Comparison of ENCODE assay signal across 16 mouse cellular contexts in genomic region chr6:52215070-52215469, GRCm38 (mm10). TPM values are rescaled to one million over a fixed set of nuclear protein-coding genes. Genes with fewer than 3 reads are reported as not detected.
DNase-seq lines count a peak whose midpoint lies in the region; ATAC-seq and TF ChIP-seq lines count a peak whose summit lies in the region.
"Had no signal": no experiment of that assay in that cellular context is flagged by ENCODE, and none has a peak within 500 bp of the region (broad histone marks: within the 10 kb centered on the region; RNA-seq: fewer than 3 reads in every experiment).

No protein-coding gene starts in this region.

- H3K4me2 ChIP-seq in hindbrain, embryonic 13.5 days = peak overlapping the region; percentile 34; the same call in 1 of the 2 replicates
- H3K4me2 ChIP-seq in hindbrain, postnatal 0 days (ENCODE audit: low read depth, low read length) = no peak overlapping the region
- peak overlapping the region; percentile 99 for H3K4me2 ChIP-seq in neural tube, embryonic 14.5 days (ENCODE audit: low read depth, low read length)

- no peaks in the 10 kb centered on the region for H3K36me3 ChIP-seq in hindbrain, embryonic 13.5 days
- no peaks in the 10 kb centered on the region for H3K36me3 ChIP-seq in hindbrain, postnatal 0 days (ENCODE audit: insufficient read depth, low read length)
- H3K36me3 ChIP-seq in kidney, adult 2 months (ENCODE audit: control insufficient read depth, insufficient read depth, low read length) = no peaks in the 10 kb centered on the region
- 0 out of 2 replicates have a peak, but pooled peaks cover 4% of the 10 kb centered on the region for H3K36me3 ChIP-seq in limb, embryonic 10.5 days
- H3K36me3 ChIP-seq in neural tube, embryonic 14.5 days (ENCODE audit: control insufficient read depth, insufficient read depth, low read length) = no peaks in the 10 kb centered on the region

- no peak overlapping the region for H3K9ac ChIP-seq in hindbrain, embryonic 13.5 days
- no peak overlapping the region for H3K9ac ChIP-seq in hindbrain, postnatal 0 days (replicated peaks; ENCODE audit: low read length)
- H3K9ac ChIP-seq in neural tube, embryonic 14.5 days (replicated peaks; ENCODE audit: low read depth, low read length) = peak overlapping the region; percentile 98
- H3K9ac ChIP-seq: liver, embryonic 14.5 days had no signal

- no peak for DNase-seq in hindbrain, postnatal 0 days (ENCODE audit: low spot score)
- peak; percentile 24 for DNase-seq in kidney, adult 2 months
- DNase-seq in limb, embryonic 10.5 days (ENCODE audit: low spot score) = peak; percentile 53
- no peak for DNase-seq in layer of hippocampus, adult 11-12 months (ENCODE audit: low spot score)
- no peak for DNase-seq in heart, adult 8-10 months (ENCODE audit: low spot score)
- DNase-seq in ovary, adult 18-20 months (ENCODE audit: low spot score) = no peak
- DNase-seq: adrenal gland, postnatal 14 days; heart, adult 18-20 months; heart, postnatal 36 days; lung, postnatal 14 days had no signal

- H3K27ac ChIP-seq in hindbrain, embryonic 13.5 days = no peak overlapping the region
- H3K27ac ChIP-seq in hindbrain, postnatal 0 days = no peak overlapping the region
- H3K27ac ChIP-seq in kidney, adult 2 months (ENCODE audit: insufficient read depth, low read depth, low read length) = peak overlapping the region; percentile 29; the same call in 1 of the 2 replicates
- H3K27ac ChIP-seq in limb, embryonic 10.5 days = peak overlapping the region; percentile 99
- peak overlapping the region; percentile 99 for H3K27ac ChIP-seq in neural tube, embryonic 14.5 days (ENCODE audit: low read depth, low read length)
- H3K27ac ChIP-seq: liver, embryonic 14.5 days had no signal

- H3K4me1 ChIP-seq in hindbrain, embryonic 13.5 days (replicated peaks) = peaks cover 32% of the 10 kb centered on the region
- H3K4me1 ChIP-seq in hindbrain, postnatal 0 days (ENCODE audit: insufficient read depth, low read length) = no peaks in the 10 kb centered on the region
- H3K4me1 ChIP-seq in kidney, adult 2 months (ENCODE audit: control insufficient read depth, insufficient read depth, low read length) = 0 out of 2 replicates have a peak, but pooled peaks cover 14% of the 10 kb centered on the region
- H3K4me1 ChIP-seq in limb, embryonic 10.5 days = peaks cover 85% of the 10 kb centered on the region
- peaks cover 36% of the 10 kb centered on the region for H3K4me1 ChIP-seq in neural tube, embryonic 14.5 days (ENCODE audit: control insufficient read depth, insufficient read depth, low read length)

- WGBS in hindbrain, embryonic 13.5 days = 14% methylated on average over 3 of the region's 3 CpGs
- 16% methylated on average over 3 of the region's 3 CpGs for WGBS in hindbrain, postnatal 0 days
- WGBS in kidney, adult 2 months = 66% methylated on average over 3 of the region's 3 CpGs
- 23% methylated on average over 3 of the region's 3 CpGs for WGBS in limb, embryonic 10.5 days
- 6% methylated on average over 3 of the region's 3 CpGs for WGBS in neural tube, embryonic 14.5 days

- no peak for ATAC-seq in hindbrain, embryonic 13.5 days (ENCODE audit: low FRiP score)
- ATAC-seq in hindbrain, postnatal 0 days = no peak
- ATAC-seq in neural tube, embryonic 14.5 days (ENCODE audit: low read depth) = no peak

- no peak for TF ChIP-seq CTCF in hindbrain, postnatal 0 days (IDR thresholded peaks at IDR 0.05; ENCODE audit: low read depth)
- no peak for TF ChIP-seq CTCF in kidney, adult 2 months (conservative IDR thresholded peaks at IDR 0.05; ENCODE audit: insufficient read depth, insufficient read length, low read depth, low read length)

- TF ChIP-seq POLR2A in kidney, adult 2 months (IDR thresholded peaks at IDR 0.05; ENCODE audit: low read depth, low read length) = no peak

- H3K9me3 ChIP-seq in hindbrain, embryonic 13.5 days = no peaks in the 10 kb centered on the region
- no peaks in the 10 kb centered on the region for H3K9me3 ChIP-seq in hindbrain, postnatal 0 days (ENCODE audit: low read length)
- H3K9me3 ChIP-seq in limb, embryonic 10.5 days (replicated peaks) = no peaks in the 10 kb centered on the region
- H3K9me3 ChIP-seq in neural tube, embryonic 14.5 days (ENCODE audit: control insufficient read depth, low read length) = no peaks in the 10 kb centered on the region

- peaks cover 99% of the 10 kb centered on the region for H3K27me3 ChIP-seq in hindbrain, embryonic 13.5 days
- H3K27me3 ChIP-seq in hindbrain, postnatal 0 days (ENCODE audit: insufficient read depth, low read length) = peaks cover 98% of the 10 kb centered on the region
- H3K27me3 ChIP-seq in kidney, adult 2 months (replicated peaks; ENCODE audit: control insufficient read depth, insufficient read depth, low read length) = no peaks in the 10 kb centered on the region
- H3K27me3 ChIP-seq in limb, embryonic 10.5 days (ENCODE audit: low read depth, poor library complexity, severe bottlenecking) = peaks cover 48% of the 10 kb centered on the region
- no peaks in the 10 kb centered on the region for H3K27me3 ChIP-seq in neural tube, embryonic 14.5 days (ENCODE audit: control insufficient read depth, insufficient read depth, low read length)

- H3K4me3 ChIP-seq in hindbrain, embryonic 13.5 days = no peak overlapping the region
- H3K4me3 ChIP-seq in hindbrain, postnatal 0 days (ENCODE audit: low read length) = no peak overlapping the region
- H3K4me3 ChIP-seq in kidney, adult 2 months (ENCODE audit: insufficient read depth, low read depth, low read length) = no peak overlapping the region
- H3K4me3 ChIP-seq in limb, embryonic 10.5 days = peak overlapping the region; percentile 90
- H3K4me3 ChIP-seq in neural tube, embryonic 14.5 days (ENCODE audit: low read depth, low read length) = peak overlapping the region; percentile 88

RNA-seq across cellular contexts. Expression of gene Gm28308, which starts 1.9 kb away (rescaled TPM):
- polyA plus RNA-seq in hindbrain, embryonic 13.5 days (2015; fragmentation: Nextera tagmentation; extraction: Ambion mirVana) = not detected in 2 replicates
- 0.83 and 2.2 TPM in 2 replicates for total RNA-seq in hindbrain, postnatal 0 days (2014; rRNA removed)
- polyA plus RNA-seq in hindbrain, postnatal 0 days (2015; fragmentation: Nextera tagmentation; extraction: Ambion mirVana) = not detected in 2 replicates
- 0.78 and 2.9 TPM in 2 replicates for polyA plus RNA-seq in kidney, adult 2 months (2012; rRNA removed)
- 0.79 and 1.2 TPM in 2 replicates for polyA plus RNA-seq in limb, embryonic 10.5 days (2016; fragmentation: Nextera tagmentation; extraction: Ambion mirVana)
- polyA plus RNA-seq in neural tube, embryonic 14.5 days (2014; fragmentation: Nextera tagmentation; extraction: Ambion mirVana) = 4.2 TPM in 1 of 2 replicates, not detected in the other
- total RNA-seq in heart, adult 8-10 months (2022) = under 1 TPM in 1 of 4 experiments, not detected in 3; 0.54 TPM
- total RNA-seq: heart, adult 18-20 months; heart, postnatal 36 days; MEL had no signal
- polyA plus RNA-seq: liver, embryonic 14.5 days; spleen, adult 2 months had no signal

RNA-seq across cellular contexts. Expression of gene Hoxa3, which starts 1.9 kb away (rescaled TPM):
- 21.8 and 23.8 TPM in 2 replicates for polyA plus RNA-seq in hindbrain, embryonic 13.5 days (2015; fragmentation: Nextera tagmentation; extraction: Ambion mirVana)
- 8.7 and 9.8 TPM in 2 replicates for total RNA-seq in hindbrain, postnatal 0 days (2014; rRNA removed)
- polyA plus RNA-seq in hindbrain, postnatal 0 days (2015; fragmentation: Nextera tagmentation; extraction: Ambion mirVana) = 7.9 and 8.8 TPM in 2 replicates
- 7.4 and 7.6 TPM in 2 replicates for polyA plus RNA-seq in kidney, adult 2 months (2012; rRNA removed)
- 7.0 and 7.9 TPM in 2 replicates for polyA plus RNA-seq in limb, embryonic 10.5 days (2016; fragmentation: Nextera tagmentation; extraction: Ambion mirVana)
- polyA plus RNA-seq in neural tube, embryonic 14.5 days (2014; fragmentation: Nextera tagmentation; extraction: Ambion mirVana) = 10.8 and 13.4 TPM in 2 replicates
- under 1 TPM; 0.16 to 0.89 (median 0.31) TPM for total RNA-seq in heart, adult 8-10 months (2022)
- total RNA-seq: MEL had no signal

RNA-seq across cellular contexts. Expression of gene Hoxa6, which starts 6.5 kb away (rescaled TPM):
- 16.3 and 28.0 TPM in 2 replicates for polyA plus RNA-seq in hindbrain, embryonic 13.5 days (2015; fragmentation: Nextera tagmentation; extraction: Ambion mirVana)
- 12.3 and 25.8 TPM in 2 replicates for total RNA-seq in hindbrain, postnatal 0 days (2014; rRNA removed)
- polyA plus RNA-seq in hindbrain, postnatal 0 days (2015; fragmentation: Nextera tagmentation; extraction: Ambion mirVana) = 6.0 and 7.7 TPM in 2 replicates
- polyA plus RNA-seq in kidney, adult 2 months (2012; rRNA removed) = 2.4 and 3.4 TPM in 2 replicates
- 3.5 and 4.1 TPM in 2 replicates for polyA plus RNA-seq in limb, embryonic 10.5 days (2016; fragmentation: Nextera tagmentation; extraction: Ambion mirVana)
- 10.1 and 15.7 TPM in 2 replicates for polyA plus RNA-seq in neural tube, embryonic 14.5 days (2014; fragmentation: Nextera tagmentation; extraction: Ambion mirVana)
- total RNA-seq in heart, adult 8-10 months (2022) = not detected
- total RNA-seq: heart, adult 18-20 months; heart, postnatal 36 days; MEL had no signal
- polyA plus RNA-seq: embryonic facial prominence, embryonic 11.5 days; liver, embryonic 14.5 days; spleen, adult 2 months had no signal

RNA-seq across cellular contexts. Expression of gene Hoxa7, which starts 6.6 kb away (rescaled TPM):
- 7.4 and 14.9 TPM in 2 replicates for polyA plus RNA-seq in hindbrain, embryonic 13.5 days (2015; fragmentation: Nextera tagmentation; extraction: Ambion mirVana)
- 2.6 and 2.9 TPM in 2 replicates for total RNA-seq in hindbrain, postnatal 0 days (2014; rRNA removed)
- 1.3 and 3.9 TPM in 2 replicates for polyA plus RNA-seq in hindbrain, postnatal 0 days (2015; fragmentation: Nextera tagmentation; extraction: Ambion mirVana)
- polyA plus RNA-seq in kidney, adult 2 months (2012; rRNA removed) = 44.1 and 45.9 TPM in 2 replicates
- polyA plus RNA-seq in limb, embryonic 10.5 days (2016; fragmentation: Nextera tagmentation; extraction: Ambion mirVana) = 24.7 and 24.8 TPM in 2 replicates
- polyA plus RNA-seq in neural tube, embryonic 14.5 days (2014; fragmentation: Nextera tagmentation; extraction: Ambion mirVana) = 90.8 and 110 TPM in 2 replicates
- total RNA-seq in heart, adult 8-10 months (2022) = under 1 TPM in 3 of 4 experiments, not detected in 1; 0.19 to 0.55 (median 0.31) TPM
- total RNA-seq: MEL had no signal

RNA-seq across cellular contexts. Expression of gene Hoxa5, which starts 10.7 kb away (rescaled TPM):
- 116 and 150 TPM in 2 replicates for polyA plus RNA-seq in hindbrain, embryonic 13.5 days (2015; fragmentation: Nextera tagmentation; extraction: Ambion mirVana)
- 99.2 and 108 TPM in 2 replicates for total RNA-seq in hindbrain, postnatal 0 days (2014; rRNA removed)
- polyA plus RNA-seq in hindbrain, postnatal 0 days (2015; fragmentation: Nextera tagmentation; extraction: Ambion mirVana) = 81.7 and 89.4 TPM in 2 replicates
- 6.9 and 8.1 TPM in 2 replicates for polyA plus RNA-seq in kidney, adult 2 months (2012; rRNA removed)
- 9.8 and 10.4 TPM in 2 replicates for polyA plus RNA-seq in limb, embryonic 10.5 days (2016; fragmentation: Nextera tagmentation; extraction: Ambion mirVana)
- polyA plus RNA-seq in neural tube, embryonic 14.5 days (2014; fragmentation: Nextera tagmentation; extraction: Ambion mirVana) = 20.9 and 30.6 TPM in 2 replicates
- total RNA-seq in heart, adult 8-10 months (2022) = under 1 TPM; 0.41 to 0.69 (median 0.57) TPM
- total RNA-seq: MEL had no signal

Comparison
In these comparisons a context has a peak if more than half of its experiments do, and no peak if none do; other contexts are left out.
1. H3K27ac ChIP-seq: peak in kidney, adult 2 months (single experiment), limb, embryonic 10.5 days (single experiment) and neural tube, embryonic 14.5 days (single experiment); none in hindbrain, embryonic 13.5 days (single experiment) and hindbrain, postnatal 0 days (single experiment).
2. H3K4me3 ChIP-seq: peak in limb, embryonic 10.5 days (single experiment) and neural tube, embryonic 14.5 days (single experiment); none in hindbrain, embryonic 13.5 days (single experiment), hindbrain, postnatal 0 days (single experiment) and kidney, adult 2 months (single experiment).
3. DNase-seq: peak in kidney, adult 2 months (single experiment) and limb, embryonic 10.5 days (single experiment); none in hindbrain, postnatal 0 days (single experiment), layer of hippocampus, adult 11-12 months (single experiment), heart, adult 8-10 months (single experiment) and ovary, adult 18-20 months (single experiment).